Mouse (Mus musculus) G1E (cell line): Measurements from ENCODE around the gene Helz2. TPM values are rescaled to one million over a fixed set of nuclear protein-coding genes. Genes with fewer than 3 reads are reported as not detected.

Experiments
- ATAC-seq: 2 replicates; pipeline ENCODE4 v1.8.0; 2016; ENCODE audit warnings: mild to moderate bottlenecking; ENCODE audit not compliant: insufficient number of reproducible peaks, poor library complexity, low FRiP score, severe bottlenecking; ENCODE audit errors: extremely low read depth
- DNase-seq: peaks from one replicate; pipeline ENCODE4 v3.0.0; 2012; ENCODE audit warnings: low spot score
- H3K27me3 ChIP-seq: 2 replicates; pipeline ENCODE4 v1.6.1; 2012; ENCODE audit warnings: mild to moderate bottlenecking, low read length, inconsistent platforms; ENCODE audit not compliant: insufficient read depth
- H3K36me3 ChIP-seq: replicated peaks from 2 replicates; pipeline ENCODE3; 2012; ENCODE audit warnings: mild to moderate bottlenecking, inconsistent platforms
- H3K4me1 ChIP-seq: 2 replicates; pipeline ENCODE4 v1.6.1; 2012; ENCODE audit warnings: low read depth, low read length, inconsistent platforms, mixed read lengths; ENCODE audit not compliant: insufficient read depth
- H3K4me3 ChIP-seq: 2 replicates; pipeline ENCODE4 v1.5.1; 2012; ENCODE audit warnings: low read depth, mild to moderate bottlenecking, inconsistent platforms, low read length, moderate library complexity, mixed read lengths
- H3K9me3 ChIP-seq: replicated peaks from 2 replicates; pipeline ENCODE4 v1.6.1; 2012; ENCODE audit warnings: inconsistent platforms
- CTCF ChIP-seq: IDR thresholded peaks from 2 replicates; pipeline ENCODE4 v1.5.1; 2012; ENCODE audit warnings: low read depth, low read length, inconsistent platforms, mixed read lengths
- GATA1 ChIP-seq: IDR thresholded peaks from 2 replicates; pipeline ENCODE4 v1.6.1; 2012; ENCODE audit warnings: borderline replicate concordance, low read length, inconsistent platforms, mixed read lengths
- GATA2 ChIP-seq: IDR thresholded peaks from 2 replicates; pipeline ENCODE4 v1.6.1; 2012; ENCODE audit warnings: low read depth, low read length, inconsistent platforms, borderline replicate concordance
- POLR2AphosphoS5 ChIP-seq: IDR thresholded peaks from 2 replicates; pipeline ENCODE4 v1.6.1; 2012; ENCODE audit warnings: low read depth, low read length, inconsistent platforms; ENCODE audit not compliant: insufficient replicate concordance
- TAL1 ChIP-seq: conservative IDR thresholded peaks from 2 replicates; pipeline ENCODE4 v1.6.1; 2012; ENCODE audit warnings: low read depth, low read length, inconsistent platforms, mixed read lengths
- polyA plus RNA-seq: library from polyadenylated mRNA; stranded (reverse); fragments of >175 nt; gene quantifications from 2 replicates; pipeline ENCODE4 v1.2.3, GENCODE M21; 2012
- total RNA-seq, 2 experiments: library from RNA; stranded (forward) in 1 of 2; stranded (reverse) in 1 of 2; fragments of 200-1000 nt in 1 of 2; fragments of >200 nt in 1 of 2; fragmentation: Nextera tagmentation in 1 of 2; gene quantifications; 2 replicates each; pipeline ENCODE4 v1.2.3; 2014 to 2017

Gene Helz2
- total and polyA plus RNA-seq, 3 experiments = 12.4 to 24.3 (median 13.4) TPM

GRCm38 (mm10) chr2:181233443-181233842 is 8.4 kb downstream of the Helz2 start:
- H3K27me3 ChIP-seq = no peaks in the 10 kb centered on the region
- TF ChIP-seq TAL1 (no peak), CTCF (no peak), GATA1 (no peak), GATA2 (no peak), POLR2AphosphoS5 (no peak)
- H3K4me3 ChIP-seq = no peak overlapping the region
- 0 out of 2 replicates have a peak, but pooled peaks cover 7% of the 10 kb centered on the region for H3K4me1 ChIP-seq
- ATAC-seq = no peak
- no peak for DNase-seq
- H3K9me3 ChIP-seq = no peaks in the 10 kb centered on the region
- peaks cover 100% of the 10 kb centered on the region for H3K36me3 ChIP-seq

- Histone ChIP-seq H3K36me3 (peaks cover 100% of the 10 kb centered on the region), H3K27me3 (no peaks in the 10 kb centered on the region), H3K4me3 (no peak overlapping the region), H3K9me3 (no peaks in the 10 kb centered on the region), H3K4me1 (0 out of 2 replicates have a peak, but pooled peaks cover 2% of the 10 kb centered on the region)
- DNase-seq (no peak), ATAC-seq (no peak)
- TF ChIP-seq TAL1 (no peak), GATA1 (no peak), POLR2AphosphoS5 (no peak), CTCF (no peak), GATA2 (no peak)
These were observed 10.7 kb downstream of the Helz2 start for GRCm38 (mm10) chr2:181231171-181231570.

GRCm38 (mm10) chr2:181228335-181228734 is 13.5 kb downstream of the Helz2 start:
- Histone ChIP-seq H3K36me3 (peaks cover 71% of the 10 kb centered on the region), H3K4me3 (no peak overlapping the region), H3K27me3 (no peaks in the 10 kb centered on the region), H3K4me1 (0 out of 2 replicates have a peak, but pooled peaks cover 2% of the 10 kb centered on the region), H3K9me3 (no peaks in the 10 kb centered on the region)
- no peak for TF ChIP-seq GATA1
- DNase-seq (no peak), ATAC-seq (no peak)

GRCm38 (mm10) chr2:181227122-181227521 is 14.7 kb downstream of the Helz2 start:
- no peak for TF ChIP-seq GATA1
- TF ChIP-seq GATA2 = no peak
- TF ChIP-seq CTCF = no peak
- no peak for TF ChIP-seq POLR2AphosphoS5
- no peak for TF ChIP-seq TAL1
- no peak for ATAC-seq
- H3K9me3 ChIP-seq = no peaks in the 10 kb centered on the region
- peaks cover under 1% of the 10 kb centered on the region; the same call in 1 of the 2 replicates for H3K27me3 ChIP-seq
- no peak for DNase-seq
- no peak overlapping the region for H3K4me3 ChIP-seq
- no peaks in the 10 kb centered on the region for H3K4me1 ChIP-seq
- peaks cover 59% of the 10 kb centered on the region for H3K36me3 ChIP-seq

GRCm38 (mm10) chr2:181224994-181225393 is 16.8 kb downstream of the Helz2 start:
- DNase-seq = no peak
- Histone ChIP-seq H3K9me3 (no peaks in the 10 kb centered on the region), H3K27me3 (peaks cover 11% of the 10 kb centered on the region; the same call in 1 of the 2 replicates), H3K4me3 (no peak overlapping the region), H3K4me1 (no peaks in the 10 kb centered on the region), H3K36me3 (peaks cover 38% of the 10 kb centered on the region)
- TF ChIP-seq GATA1 = no peak
- no peak for TF ChIP-seq CTCF
- TF ChIP-seq TAL1 = no peak
- TF ChIP-seq POLR2AphosphoS5 = no peak
- TF ChIP-seq GATA2 = no peak
- no peak for ATAC-seq

- no peaks in the 10 kb centered on the region for H3K4me1 ChIP-seq
- no peaks in the 10 kb centered on the region for H3K9me3 ChIP-seq
- ATAC-seq = no peak
- TF ChIP-seq POLR2AphosphoS5 (no peak), TAL1 (no peak), GATA1 (no peak), CTCF (no peak), GATA2 (no peak)
- no peaks in the 10 kb centered on the region for H3K36me3 ChIP-seq
- H3K27me3 ChIP-seq = peaks cover 17% of the 10 kb centered on the region
- H3K4me3 ChIP-seq = no peak overlapping the region
- DNase-seq = no peak
These were observed 21.5 kb downstream of the Helz2 start for GRCm38 (mm10) chr2:181220361-181220760.
